Mouse (Mus musculus) hematopoietic stem cell, adult 5-6 weeks (primary cell): Measurements from ENCODE around the gene Plxnb3. TPM values are rescaled to one million over a fixed set of nuclear protein-coding genes. Genes with fewer than 3 reads are reported as not detected.
"Not testable (repeated sequence)": the region's sequence is repeated elsewhere in the genome, so short reads cannot be mapped to it uniquely, and the experiment has no call there.

Experiments
- ATAC-seq, 2 experiments: fragments of 125-278 bp in 1 of 2; replicated peaks in 1 of 2; 2 replicates each; pipeline ENCODE4 v1.8.0; 2016 to 2017; ENCODE audit warnings: inconsistent platforms in 2 of 2, mild to moderate bottlenecking in 2 of 2, moderate number of reproducible peaks in 2 of 2, low read depth in 1 of 2, moderate TSS enrichment in 1 of 2; ENCODE audit not compliant: low FRiP score in 2 of 2, poor library complexity in 2 of 2, severe bottlenecking in 2 of 2, insufficient read depth in 1 of 2, low TSS enrichment in 1 of 2
- total RNA-seq: library from RNA; stranded (forward); fragments of 172-1452, 232-1000 nt; gene quantifications from 2 replicates; pipeline ENCODE4 v1.2.3, GENCODE M21; 2017

Gene Plxnb3
- 0.25 TPM in 1 of 2 replicates, not detected in the other for total RNA-seq

DNA sequence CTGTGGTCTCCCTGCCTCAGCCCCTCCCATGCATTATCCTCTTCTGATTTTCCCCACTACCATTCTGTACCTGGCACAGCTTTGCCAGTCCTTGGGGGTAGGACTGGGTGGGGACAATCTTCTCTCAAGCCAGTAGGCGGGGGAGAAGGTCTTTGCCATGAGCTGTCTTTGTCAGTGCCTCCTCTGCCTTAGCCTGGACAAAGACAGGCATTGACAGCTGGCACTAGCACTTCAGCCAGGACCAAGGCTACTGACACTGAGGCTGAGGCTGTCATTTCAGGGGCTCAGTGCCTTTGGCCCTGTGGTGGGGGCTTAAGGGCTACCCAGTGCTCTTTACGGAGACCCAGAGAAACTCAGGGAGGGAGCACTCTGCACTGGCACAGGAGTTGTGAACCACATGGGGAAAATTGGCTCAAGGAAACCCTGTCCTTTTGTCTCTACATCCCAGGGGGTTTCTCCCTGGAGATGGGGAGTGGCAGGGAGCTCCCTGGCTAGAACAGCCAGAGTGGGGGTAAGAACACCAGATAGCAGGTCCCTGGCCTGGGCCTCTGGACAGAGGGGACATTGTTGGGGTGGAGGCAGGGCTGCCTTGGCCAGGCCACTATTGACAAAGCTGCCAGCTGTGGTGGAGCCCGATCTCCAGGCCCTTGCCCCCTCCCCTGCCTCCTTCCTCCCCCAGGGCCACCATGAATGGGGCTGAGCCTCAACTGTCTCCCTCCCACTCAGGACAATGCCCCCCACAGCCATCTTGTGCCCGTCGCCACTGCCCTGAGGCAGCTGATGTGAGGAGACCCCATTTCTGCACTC is at the start of gene Plxnb3:
Gene Plxnb3, plus strand, starts transcription at position 757 of the 807 bp plus-strand sequence.
- ATAC-seq = no peak

DNA sequence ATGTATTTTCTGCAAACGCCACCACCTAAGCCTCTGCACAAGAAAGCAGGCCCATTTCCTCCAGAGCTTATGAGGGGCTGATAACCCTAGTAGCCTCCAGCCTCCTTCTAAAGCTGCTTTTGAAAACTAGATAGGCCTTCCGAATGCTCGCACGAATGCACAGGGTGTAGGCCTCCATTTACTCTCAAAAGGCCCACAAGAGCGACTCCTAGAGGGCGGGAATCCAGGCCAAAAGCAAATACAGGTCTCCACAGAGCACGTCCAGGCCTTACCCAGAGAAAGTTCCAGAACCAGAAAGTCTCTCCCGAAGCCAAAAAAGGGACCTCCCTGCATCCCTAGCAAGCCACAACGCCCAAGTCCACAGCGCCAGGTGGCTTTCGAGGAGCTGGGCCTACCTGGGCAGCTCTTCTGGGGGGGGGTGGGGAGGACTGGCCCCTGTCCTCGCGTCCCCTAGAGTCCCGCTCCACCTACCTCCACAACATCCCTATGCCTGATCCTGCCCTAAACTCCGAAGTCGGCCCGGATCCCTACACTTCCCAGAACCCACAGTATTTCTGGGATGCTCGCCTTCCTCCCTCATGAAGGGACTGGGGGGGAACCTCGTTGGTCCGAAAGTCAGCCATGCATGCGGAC is 41.3 kb upstream of the Plxnb3 start:
- ATAC-seq = 0 out of 4 replicates have a peak, but pooled peaks of 1 of the 2 experiments have one; percentile 12

DNA sequence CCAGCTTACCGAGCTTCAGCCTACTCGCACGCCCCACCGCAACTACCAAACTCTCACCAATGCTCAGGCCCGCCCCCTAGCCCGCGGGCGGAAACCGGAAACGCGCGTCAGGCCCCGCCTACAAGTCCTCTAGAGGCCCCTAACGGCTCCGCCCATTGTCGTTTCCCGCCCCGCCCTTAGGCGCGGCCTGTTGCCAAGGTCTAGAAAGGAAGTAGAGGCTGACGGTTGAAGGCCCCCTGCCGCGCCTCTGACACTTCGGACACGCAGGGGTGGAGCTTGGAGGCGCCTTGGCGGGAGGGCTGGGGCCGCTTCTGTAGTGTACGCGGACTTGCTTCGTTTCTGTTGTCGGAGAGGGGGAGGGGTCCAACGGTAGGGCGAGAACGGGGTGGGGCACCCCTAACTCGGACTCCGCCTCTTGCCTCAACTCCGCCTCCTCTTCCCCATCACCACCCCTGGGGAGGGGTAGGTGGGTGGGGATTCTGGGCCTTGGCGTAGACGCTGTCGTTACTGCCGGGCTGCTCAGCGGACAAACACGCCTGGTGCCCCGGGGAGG is 40.7 kb upstream of the Plxnb3 start, which contains the start of the genes Bcap31 and Abcd1:
Gene Bcap31, minus strand, starts transcription at position 67 of the 553 bp plus-strand sequence.
Gene Abcd1, plus strand, starts transcription at position 489 of the 553 bp plus-strand sequence.
- ATAC-seq = peak; percentile 78 to 89

DNA sequence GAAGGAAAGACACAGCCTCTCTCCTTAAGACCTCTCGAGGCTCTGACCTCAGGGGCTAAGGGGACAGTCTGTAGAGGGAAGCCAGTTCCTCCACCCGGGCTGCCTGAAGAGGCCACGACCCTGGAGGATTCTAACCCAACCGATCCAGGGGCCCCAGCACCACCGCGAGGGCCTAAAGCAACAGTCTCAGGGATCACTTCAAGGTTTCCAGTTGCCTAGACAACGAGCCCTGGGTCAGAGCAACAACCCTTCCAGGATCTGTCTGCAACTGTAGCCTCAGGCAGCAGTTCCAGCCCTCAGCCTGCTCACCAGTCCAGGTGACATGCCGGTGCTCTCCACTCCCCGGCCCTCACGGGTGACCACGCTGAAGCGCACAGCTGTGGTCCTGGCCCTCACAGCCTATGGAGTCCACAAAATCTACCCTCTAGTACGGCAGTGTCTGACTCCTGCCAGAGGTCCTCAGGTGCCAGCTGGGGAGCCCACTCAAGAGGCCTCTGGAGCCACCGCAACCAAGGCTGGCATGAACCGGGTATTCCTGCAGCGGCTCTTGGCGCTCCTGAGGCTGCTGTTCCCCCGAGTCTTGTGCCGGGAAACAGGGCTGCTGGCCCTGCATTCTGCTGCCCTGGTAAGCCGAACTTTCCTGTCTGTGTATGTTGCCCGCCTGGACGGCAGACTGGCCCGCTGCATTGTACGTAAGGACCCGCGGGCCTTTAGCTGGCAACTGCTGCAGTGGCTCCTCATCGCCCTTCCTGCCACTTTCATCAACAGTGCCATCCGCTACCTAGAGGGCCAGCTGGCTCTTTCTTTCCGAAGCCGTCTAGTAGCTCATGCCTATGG is 40.0 kb upstream of the Plxnb3 start:
- ATAC-seq = no peak

DNA sequence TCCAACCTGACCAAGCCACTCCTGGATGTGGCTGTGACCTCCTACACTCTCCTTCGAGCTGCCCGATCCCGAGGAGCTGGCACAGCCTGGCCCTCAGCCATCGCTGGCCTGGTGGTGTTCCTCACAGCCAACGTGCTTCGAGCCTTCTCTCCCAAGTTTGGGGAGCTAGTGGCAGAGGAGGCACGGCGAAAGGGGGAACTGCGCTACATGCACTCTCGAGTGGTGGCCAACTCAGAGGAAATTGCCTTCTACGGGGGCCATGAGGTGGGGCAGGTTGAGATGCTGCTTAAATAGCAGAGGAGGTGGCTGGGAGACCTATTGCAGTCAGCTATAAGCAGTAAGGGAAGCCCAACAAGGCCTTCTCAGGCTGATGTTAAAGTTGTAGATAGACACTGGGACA is 39.2 kb upstream of the Plxnb3 start:
- no peak for ATAC-seq

DNA sequence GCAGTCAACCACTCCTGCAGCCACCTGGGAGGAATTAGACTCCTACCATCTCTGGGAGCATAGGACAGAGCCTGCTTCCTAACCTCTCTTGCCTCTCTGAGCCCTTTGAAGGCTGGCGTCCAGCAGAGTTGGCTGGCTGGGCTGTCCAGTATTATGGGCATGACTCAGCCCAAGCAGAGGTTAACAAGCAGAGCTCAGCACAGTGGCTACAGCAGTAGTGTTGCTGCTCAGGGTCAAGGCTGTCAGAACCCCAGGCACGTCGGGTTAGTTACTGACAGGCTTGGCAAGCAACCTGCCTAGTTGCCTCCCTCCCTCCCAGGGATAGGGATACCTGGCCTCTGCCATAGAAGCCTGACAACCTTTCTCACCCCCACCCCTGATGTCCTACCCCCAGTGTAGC is 38.6 kb upstream of the Plxnb3 start:
- ATAC-seq = no peak

DNA sequence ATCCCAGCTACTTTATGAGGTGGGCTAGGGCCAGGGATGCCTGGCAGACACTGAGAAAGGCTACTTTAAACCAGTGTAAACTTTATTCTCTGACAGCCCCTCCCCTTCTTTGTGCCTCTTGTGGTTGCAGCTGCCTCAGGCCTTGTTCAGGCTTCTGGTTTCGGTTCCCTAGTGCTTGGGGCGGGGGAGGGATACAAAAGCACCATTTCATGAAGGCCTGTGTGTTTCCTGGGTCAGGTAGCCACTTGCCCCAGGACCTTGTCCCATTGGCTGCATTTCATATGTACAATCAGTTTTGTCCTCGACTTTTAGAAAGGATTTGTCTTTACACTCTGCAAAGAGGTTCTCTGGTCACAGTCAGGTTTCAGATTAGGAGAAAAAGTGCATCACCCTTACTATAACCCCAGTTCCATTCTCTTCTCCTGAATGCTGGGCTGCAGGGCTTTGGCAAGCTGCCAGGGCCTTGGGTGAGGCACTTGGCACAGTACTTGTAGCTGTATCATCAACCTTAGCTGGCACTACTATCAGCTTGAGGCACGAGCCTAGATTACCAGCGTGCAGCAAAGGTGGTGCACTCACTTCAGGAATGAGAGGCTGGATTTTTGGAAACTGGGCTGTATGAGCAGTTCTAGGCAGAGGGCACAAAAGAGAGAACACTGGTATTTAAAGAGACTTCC is 38.1 kb upstream of the Plxnb3 start:
- ATAC-seq = peak in 1 of 2 experiments; percentile 12; a peak in 1 of 4 replicates

DNA sequence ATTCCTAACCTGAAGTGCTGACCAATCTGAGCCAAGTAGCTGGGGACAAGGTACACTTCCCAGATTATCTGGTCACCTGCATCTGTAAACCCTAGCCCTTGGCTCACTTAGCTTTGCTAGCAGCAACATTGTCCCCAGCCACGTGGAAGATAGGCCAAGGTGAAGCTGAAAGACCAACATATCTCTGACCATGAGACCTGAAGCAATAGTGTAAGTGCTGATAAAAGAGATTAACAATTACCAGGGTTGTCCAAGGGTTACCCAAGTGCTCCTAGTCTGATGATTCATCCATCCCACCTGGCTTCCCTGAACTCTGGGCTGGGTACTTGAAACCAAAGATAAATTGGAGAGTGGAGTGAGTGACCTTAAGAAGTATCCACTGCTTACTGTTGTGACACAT is 26.0 kb upstream of the Plxnb3 start:
- ATAC-seq = no peak

DNA sequence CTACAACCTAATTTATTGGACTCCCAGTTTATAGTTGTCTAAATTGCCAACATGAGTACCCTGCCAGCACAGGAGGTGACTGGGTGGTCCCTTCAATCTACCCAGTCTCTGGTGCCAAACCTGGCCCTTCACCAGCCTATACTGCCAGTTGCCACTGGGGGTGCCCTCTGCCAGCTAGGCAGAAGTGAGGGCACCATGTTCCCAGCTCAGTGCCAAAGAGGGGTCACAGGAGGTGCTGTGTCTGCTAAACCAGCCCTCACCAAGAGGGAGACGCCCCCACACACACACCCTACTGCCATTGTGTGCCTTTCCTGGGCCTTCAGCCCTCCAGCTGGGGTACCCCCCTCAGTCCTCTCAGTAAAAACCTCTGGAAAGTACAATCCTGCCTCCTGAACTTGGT is 18.7 kb upstream of the Plxnb3 start:
- ATAC-seq = peak in 1 of 2 experiments; percentile 51; a peak in 2 of 4 replicates

DNA sequence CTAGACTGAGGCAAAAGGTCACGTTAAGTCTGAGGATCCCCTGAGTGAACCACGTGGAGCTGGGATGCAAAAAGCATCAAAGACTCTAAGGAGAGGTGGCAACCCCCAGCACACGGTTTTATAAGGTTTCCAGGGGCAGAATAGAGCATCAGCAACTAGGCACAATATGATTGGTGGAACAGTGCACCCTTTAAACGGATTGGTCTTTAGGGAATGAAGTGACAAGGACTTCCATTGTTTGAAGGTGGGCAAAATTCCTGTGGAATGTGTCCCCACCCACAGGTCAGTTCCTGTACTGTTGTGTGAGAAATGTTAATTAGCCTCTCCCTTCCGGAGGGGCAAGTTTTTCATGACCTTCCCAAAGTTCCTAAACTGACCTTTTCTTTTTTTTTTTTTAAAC is 17.7 kb upstream of the Plxnb3 start:
- ATAC-seq = no peak

DNA sequence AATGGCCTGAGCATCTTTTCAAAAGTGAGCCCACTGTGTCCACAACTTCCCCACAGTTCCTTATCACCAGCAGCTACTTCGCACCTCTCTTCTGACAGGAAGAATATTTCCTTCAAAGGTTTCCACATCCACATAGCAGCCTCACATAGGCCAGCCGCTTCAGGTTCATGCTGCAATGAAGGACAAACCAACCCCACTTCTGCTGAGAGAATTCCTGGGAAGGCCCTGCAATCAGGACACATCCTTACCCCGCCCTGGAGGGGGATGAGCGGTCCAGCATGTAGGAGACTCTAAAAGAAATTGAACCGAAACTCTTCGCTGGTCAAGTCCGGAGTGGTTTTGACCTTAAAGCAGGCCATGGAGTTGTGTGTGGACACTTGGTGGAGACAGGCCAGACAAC is 17.0 kb upstream of the Plxnb3 start:
- not testable (repeated sequence) for ATAC-seq

DNA sequence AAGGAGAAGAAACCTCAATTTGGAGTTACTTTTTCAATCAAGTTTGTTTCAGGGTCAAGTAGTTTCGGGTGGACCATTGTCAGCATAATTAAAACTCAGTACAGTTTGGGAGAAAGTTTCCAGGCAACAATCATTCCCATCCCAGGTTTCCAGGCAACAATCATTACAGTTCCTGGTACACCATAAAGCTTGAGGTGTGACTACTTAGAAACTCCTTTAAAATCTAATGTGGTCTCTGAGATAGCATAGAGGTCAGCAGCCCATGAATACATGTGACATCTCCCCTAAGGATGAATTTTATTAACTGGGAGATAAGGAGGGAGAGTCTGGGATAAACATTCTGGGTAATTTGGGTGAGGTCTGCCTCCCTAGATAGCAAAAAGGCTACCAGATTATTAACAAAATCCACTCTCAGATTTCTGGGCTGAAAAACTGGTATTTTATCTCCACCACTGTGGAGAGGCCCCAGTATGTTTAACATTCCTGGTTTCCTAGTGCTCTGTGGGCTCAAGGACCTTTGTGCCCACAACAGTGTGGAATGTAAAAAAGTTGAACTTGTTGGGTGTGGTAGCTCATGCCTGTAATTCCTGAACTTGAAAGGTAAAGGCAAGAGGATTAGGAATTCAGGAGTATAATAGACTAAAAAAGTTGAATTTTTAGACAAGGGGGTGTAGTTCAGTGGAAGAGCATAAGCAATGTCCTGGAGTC is 12.0 kb upstream of the Plxnb3 start:
- ATAC-seq = no peak

DNA sequence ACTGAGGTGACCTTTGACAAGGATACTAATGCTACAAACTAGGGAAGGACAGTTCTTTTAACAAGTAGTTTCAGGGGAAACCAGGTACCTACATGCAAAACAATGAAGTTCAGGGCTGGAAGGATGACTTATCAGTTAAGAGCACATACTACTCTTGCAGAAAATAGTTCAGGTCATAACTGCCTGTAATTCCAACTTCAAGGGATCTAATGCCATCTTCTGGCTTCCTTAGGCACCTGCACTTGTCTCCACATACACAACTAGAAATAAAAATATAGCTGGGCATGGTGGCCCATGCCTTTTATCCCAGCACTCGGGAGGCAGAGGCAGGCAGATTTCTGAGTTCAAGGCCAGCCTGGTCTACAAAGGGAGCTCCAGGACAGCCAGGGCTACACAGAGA is 7.9 kb upstream of the Plxnb3 start:
- ATAC-seq = no peak

DNA sequence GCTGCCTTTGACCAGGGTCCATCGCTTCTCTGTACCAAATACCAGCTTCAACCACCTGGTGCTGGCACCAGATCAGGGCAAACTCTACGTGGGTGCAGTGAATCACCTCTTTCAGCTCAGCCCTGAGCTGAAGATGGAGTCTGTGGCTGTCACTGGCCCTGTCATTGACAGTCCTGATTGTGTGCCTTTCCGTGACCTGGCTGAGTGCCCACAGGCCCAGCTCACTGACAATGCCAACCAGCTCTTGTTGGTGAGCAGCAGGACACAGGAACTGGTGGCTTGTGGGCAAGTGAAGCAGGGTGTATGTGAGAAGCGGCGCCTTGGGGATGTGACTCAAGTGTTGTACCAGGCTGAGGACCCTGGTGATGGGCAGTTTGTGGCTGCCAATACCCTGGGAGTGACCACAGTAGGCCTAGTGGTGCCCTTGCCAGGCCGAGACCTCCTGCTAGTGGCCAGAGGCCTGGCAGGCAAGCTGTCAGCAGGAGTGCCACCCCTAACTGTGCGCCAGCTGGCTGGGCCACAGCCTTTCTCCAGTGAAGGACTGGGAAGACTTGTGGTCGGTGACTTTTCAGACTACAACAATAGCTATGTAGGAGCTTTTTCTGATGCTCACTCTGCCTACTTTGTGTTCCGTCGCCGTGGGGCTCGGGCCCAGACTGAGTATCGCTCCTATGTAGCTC is 1.9 kb downstream of the Plxnb3 start:
- no peak for ATAC-seq

DNA sequence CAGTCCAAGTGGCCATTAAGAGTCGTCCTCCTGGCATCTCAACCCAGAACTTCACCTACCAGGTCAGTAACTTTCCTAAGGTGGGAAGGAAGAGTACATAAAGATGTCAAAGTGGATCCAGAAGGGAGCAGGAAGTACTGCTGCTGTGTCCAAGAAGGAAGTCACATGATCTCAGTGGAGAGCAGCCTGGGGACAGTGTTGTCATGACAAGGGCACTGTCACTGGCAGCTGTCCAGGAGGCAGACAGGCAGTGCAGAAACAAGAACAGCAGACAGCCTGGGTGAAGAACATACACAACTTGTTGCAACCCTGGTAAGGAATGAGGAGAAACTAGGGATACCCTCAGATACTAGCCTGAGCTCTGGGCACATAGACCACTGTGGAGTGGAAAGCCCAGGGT is 8.4 kb downstream of the Plxnb3 start:
- ATAC-seq = peak in 1 of 2 experiments; percentile 54; a peak in 2 of 4 replicates

DNA sequence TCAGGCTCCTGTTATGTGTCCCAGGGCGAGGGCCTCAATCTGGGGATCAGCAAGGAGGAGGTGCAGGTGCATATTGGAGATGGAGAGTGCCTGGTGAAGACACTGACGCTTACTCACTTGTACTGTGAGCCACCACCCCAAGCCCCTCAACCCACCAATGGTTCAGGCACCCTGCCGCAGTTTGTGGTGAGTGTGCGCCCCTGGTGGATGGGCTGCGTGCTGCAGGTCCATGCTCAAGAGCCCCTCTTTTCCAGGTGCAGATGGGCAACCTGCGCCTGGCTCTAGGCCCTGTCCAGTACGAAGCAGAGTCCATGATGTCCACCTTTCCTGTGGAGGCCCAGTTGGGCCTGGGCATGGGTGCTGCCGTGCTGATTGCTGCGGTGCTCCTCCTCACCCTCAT is 10.4 kb downstream of the Plxnb3 start:
- ATAC-seq = 0 out of 4 replicates have a peak, but pooled peaks of 1 of the 2 experiments have one; percentile 12
